Mouse (Mus musculus): Measurements from ENCODE around the gene Olfm1. TPM values are rescaled to one million over a fixed set of nuclear protein-coding genes. Genes with fewer than 3 reads are reported as not detected.

The Olfm1 gene
- polyA plus RNA-seq, 1 experiment: not detected

DNA sequence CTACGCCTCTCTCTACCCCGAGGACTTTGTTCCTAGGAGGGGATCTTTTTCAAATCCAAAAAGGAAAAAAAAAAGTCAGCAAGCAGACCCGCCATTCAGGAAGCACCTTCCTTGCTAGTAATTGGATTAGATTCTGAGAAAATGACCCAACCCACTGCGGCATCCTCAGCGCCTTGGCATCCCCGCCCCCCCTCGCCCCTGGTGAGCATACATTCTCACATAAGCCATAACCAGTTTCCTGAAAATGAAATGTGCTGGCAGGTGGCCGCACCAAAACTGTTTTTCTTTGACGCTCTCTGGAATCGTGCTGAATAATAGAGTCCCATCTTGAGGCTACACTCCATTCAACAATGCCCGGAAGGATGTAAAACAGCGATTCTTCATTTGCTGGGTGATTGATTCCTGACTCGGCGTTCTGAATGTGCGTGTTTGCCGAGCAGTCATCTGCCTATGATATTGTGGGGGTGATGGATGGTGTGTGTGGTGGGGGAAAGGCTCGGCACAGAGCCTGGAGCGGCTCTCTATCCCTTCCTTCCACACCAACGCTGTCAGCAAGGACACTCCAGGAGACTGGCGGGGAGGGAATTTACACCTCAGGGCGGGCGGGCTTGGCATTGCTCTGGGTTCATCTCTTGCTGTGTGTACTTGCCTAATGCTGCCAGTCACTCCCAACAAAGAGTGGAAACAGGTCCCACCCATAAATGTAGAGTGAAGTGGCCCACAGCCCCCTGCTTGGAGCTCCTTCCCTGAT lies 18.9 kb downstream of the Olfm1 start:
- TF ChIP-seq GATA1 (IDR thresholded peaks at IDR 0.05; ENCODE audit: low read length): no peak

DNA sequence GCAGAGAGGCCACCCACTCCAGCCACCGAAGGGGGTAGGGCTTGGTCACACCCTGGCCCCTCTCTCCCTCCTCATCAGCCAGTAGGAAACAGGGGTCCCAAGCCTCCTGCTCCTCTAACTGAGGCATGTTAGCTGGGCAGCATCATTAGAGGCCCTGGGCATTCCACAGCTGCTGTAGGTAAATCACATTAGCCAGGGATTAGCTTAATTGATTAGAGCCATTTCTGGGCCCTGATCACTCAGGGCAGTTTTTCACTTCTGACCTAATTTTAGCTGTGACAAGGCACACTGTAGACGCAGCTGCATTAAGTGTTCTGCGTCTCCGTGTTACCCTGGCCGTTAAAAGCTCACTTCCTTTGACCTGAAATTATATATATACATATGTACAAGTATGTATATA lies 20.1 kb downstream of the Olfm1 start:
- TF ChIP-seq GATA1 (IDR thresholded peaks at IDR 0.05; ENCODE audit: low read length): no peak

- TF ChIP-seq GATA1 (IDR thresholded peaks at IDR 0.05; ENCODE audit: low read length): no peak
Measured at GRCm38 (mm10) chr2:28216211-28216775, 23.5 kb downstream of the Olfm1 start.

DNA sequence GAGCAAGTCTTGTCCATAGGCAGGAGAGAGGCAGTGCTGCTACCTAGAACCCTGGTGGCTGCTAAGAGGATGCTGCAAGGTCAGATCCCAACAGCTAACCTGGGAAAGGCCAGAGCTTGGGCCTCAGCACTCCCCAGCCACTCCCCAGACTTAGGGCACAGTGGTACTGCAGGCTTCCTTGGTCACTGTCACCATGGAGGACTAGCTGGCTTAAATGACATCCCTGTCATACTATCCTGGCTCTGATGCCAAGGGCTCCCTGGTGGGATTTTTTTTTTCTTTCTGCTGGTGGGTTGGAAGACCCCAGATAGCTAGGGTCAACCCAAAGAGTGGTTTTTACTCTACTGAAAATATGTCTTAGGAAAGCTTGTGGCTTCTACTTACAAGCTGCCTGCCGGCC lies 25.0 kb downstream of the Olfm1 start:
- no peak for TF ChIP-seq GATA1 (IDR thresholded peaks at IDR 0.05; ENCODE audit: low read length)

DNA sequence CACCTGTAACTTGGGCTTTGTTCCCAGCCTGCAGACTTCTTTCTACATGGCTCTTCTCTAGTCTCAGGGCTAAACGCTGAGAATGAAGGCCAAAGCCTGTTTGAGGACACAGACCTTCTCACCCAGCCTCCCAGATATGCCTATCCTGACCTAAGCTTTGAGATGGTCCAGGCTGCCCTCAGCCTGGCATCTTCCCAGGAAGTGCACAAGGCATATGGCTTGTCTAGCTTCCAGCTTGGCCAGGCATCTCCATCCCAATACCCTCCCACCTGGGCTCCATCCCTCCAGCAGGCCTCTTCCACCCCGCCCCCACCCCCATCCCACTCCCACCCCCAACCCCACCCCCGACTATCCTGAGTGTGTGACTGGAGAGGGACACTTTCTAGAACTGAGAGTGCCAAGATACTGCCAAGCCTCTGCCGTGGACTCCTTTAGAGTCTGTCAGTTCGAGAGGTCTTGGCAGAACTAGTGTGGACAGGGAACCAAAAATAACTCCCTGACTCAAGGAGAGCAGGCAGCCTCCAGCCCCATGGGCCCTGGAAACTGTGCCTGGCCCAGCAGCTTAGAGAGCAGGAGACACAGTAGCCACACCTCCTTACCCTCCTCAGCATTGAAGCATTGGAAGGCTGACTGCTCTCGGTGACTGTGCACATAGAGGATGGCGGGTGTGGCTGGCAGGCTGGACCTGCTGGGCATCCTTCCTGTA lies 26.0 kb downstream of the Olfm1 start:
- no peak for TF ChIP-seq GATA1 (IDR thresholded peaks at IDR 0.05; ENCODE audit: low read length)

DNA sequence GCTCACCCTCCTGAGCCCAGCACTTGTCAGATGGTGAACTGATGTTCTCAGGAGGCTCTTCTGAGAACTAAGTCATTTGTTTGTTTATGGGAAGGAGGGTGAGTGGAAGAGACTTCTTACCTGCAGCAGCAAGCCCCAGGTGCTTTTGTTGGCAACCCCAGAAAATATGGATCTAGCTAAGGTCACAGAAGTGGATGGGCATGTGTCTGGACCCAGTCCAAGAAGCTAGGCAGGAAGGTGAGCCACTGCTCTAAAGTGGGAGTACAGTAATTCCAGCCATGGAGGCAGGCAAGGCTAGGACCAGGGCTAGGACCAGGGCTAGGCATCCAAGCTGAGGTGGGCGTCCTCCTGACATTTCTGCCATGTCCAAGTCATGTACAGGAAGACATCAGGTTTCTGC lies 26.8 kb downstream of the Olfm1 start:
- TF ChIP-seq GATA1 (IDR thresholded peaks at IDR 0.05; ENCODE audit: low read length): no peak

DNA sequence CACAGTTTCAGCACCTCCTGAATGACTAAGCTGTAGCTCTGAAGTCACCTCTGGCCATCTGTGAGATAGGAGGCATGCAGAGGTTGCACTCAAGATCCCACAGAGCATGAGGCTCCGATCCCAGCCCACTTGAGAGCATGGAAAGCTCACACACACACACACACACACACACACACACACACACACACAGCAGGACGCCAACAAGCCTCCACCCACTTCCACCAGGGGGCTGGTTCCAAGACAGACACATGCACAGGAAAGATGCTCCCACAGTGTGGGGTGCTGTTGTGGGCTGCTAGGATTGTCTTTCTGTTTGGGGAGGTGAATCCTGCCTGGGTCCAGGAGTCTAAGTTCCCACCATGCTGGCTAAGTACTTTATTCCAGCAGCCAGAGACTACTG lies 29.0 kb downstream of the Olfm1 start:
- no peak for TF ChIP-seq GATA1 (IDR thresholded peaks at IDR 0.05; ENCODE audit: low read length)

- no peak for TF ChIP-seq GATA1 (IDR thresholded peaks at IDR 0.05; ENCODE audit: low read length)
Measured at GRCm38 (mm10) chr2:28224819-28225218, 32.0 kb downstream of the Olfm1 start.

GRCm38 (mm10) chr2:28225906-28226305 lies 33.1 kb downstream of the Olfm1 start:
- no peak for TF ChIP-seq GATA1 (IDR thresholded peaks at IDR 0.05; ENCODE audit: low read length)

- no peak for TF ChIP-seq GATA1 (IDR thresholded peaks at IDR 0.05; ENCODE audit: low read length)
Measured at GRCm38 (mm10) chr2:28226971-28227370, 34.2 kb downstream of the Olfm1 start.

- no peak for TF ChIP-seq GATA1 (IDR thresholded peaks at IDR 0.05; ENCODE audit: low read length)
Measured at GRCm38 (mm10) chr2:28227589-28228191, 34.9 kb downstream of the Olfm1 start.

GRCm38 (mm10) chr2:28228364-28228763 lies 35.6 kb downstream of the Olfm1 start:
- TF ChIP-seq GATA1 (IDR thresholded peaks at IDR 0.05; ENCODE audit: low read length): no peak

DNA sequence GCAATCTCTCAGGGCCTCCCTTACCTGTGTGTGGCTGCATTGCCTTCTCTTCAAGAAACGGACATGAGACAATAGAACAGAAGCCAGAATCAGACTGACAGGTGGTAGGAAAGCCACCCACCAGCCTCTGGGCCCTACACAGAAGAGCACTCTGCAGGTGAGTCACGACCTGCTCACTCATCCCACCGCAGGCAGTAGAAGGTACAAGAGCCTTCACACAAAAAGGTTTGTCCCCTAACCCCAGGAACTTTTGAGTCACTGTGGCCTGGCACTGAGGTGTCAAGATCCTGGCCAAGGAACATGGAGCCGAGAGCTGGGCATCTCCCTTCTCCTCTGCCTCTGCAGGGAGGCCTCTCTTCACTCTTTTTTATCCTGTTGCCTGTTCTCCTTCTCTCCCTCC lies 42.3 kb downstream of the Olfm1 start:
- no peak for TF ChIP-seq GATA1 (IDR thresholded peaks at IDR 0.05; ENCODE audit: low read length)

- no peak for TF ChIP-seq GATA1 (IDR thresholded peaks at IDR 0.05; ENCODE audit: low read length)
Measured at GRCm38 (mm10) chr2:28236447-28236846, 43.7 kb downstream of the Olfm1 start.

DNA sequence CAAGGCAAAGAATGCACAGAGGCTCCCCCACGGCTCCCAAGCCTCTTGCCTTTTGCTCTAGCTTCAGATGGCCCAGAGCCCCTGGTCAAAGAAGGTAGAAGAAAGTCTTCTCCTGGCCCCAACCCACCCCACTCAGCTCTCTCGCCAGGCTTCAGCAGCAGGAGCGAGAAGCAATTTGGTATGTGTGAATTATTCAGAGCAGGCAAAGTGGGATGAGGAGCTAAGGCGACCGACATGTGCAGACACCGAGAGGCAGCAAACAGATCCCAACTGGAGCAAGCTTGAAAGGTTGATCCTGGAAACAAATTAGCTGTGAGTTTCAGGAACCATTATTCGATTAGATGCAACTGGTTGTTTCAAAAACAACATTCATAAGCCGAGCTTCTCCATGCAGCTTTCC lies 46.8 kb downstream of the Olfm1 start:
- no peak for TF ChIP-seq GATA1 (IDR thresholded peaks at IDR 0.05; ENCODE audit: low read length)

- no peak for TF ChIP-seq GATA1 (IDR thresholded peaks at IDR 0.05; ENCODE audit: low read length)
Measured at GRCm38 (mm10) chr2:28240920-28241319, 48.1 kb downstream of the Olfm1 start.
